Mouse (Mus musculus) urinary bladder, postnatal 0 days (tissue): ENCODE results near the gene Gan. TPM values are rescaled to one million over a fixed set of nuclear protein-coding genes. Genes with fewer than 3 reads are reported as not detected.

Source experiments
- polyA plus RNA-seq: library from polyadenylated mRNA; unstranded; fragments of >200 nt; fragmentation: Nextera tagmentation; extraction: Ambion mirVana; gene quantifications from 2 replicates; pipeline ENCODE4 v1.2.1, GENCODE M21; 2015

Gan gene
- 2.0 and 2.5 TPM in 2 replicates for polyA plus RNA-seq

DNA sequence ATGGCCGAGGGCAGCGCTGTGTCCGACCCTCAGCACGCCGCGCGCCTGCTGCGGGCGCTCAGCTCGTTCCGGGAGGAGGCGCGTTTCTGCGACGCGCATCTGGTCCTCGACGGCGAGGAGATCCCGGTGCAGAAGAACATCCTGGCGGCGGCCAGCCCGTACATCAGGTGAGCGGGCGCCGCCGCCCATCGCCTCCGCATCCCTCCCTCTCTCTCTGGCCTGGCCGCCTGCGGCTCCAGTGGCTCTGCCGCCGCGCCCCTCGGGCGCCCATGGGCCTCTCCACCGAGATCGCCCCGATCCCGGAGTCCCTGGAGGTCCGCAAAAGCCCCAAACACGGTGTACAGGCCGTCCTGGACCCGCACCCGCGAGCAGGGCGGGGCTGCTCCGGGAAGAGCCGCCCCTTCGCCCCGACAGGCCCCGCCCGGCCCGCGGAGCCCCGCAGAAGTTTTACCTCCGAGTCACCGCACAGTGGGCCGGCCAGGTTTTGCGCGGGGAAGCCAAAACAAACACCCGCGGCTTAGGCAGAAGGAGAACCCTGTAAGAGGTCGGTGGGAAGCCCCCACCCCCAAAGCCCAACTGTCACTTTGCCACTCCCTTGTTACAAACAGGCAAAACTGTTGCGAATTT lies at the start of gene Gan:
Gene Gan (plus strand): TSS at position 1 of the 627 bp plus-strand sequence.

DNA sequence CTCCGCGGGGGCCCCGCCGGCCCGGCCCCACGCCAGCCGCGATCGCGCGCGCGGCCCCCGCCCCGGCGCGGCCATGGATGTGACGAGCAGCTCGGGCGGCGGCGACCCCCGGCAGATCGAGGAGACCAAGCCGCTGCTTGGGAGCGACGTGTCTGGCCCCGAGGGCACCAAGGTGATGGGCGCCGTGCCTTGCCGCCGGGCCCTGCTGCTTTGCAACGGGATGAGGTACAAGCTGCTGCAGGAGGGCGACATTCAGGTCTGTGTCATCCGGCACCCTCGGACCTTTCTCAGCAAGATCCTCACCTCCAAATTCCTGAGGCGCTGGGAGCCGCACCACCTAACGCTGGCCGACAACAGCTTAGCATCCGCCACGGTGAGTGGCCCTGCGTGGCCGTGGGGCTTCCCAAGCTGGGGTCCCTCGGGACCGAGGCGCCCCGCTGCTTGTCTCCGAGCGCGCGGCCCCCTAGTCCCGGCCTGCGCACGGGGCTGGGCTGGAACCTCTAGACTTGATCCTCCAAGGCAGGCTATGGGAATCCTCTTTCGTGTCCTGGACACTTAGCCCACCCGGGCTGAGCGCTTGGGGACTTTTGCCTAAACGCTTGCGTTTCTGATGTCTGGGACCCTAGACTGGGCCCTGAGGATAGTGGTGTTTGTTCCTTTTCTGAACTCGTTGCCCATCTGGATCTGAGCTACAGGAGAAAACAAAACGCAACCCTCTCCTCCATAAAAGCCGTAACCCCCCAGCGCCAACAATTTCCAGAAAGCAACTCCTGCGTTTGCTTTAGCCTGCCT lies 99.3 kb downstream of the Gan start, which contains the start of gene Cmip:
Gene Cmip (plus strand): TSS at position 36 of the 792 bp plus-strand sequence.

Other genes starting within 250 kb of the Gan start
- gene Cmc2, start 236.7 kb upstream of the Gan start, polyA plus RNA-seq = 25.7 and 34.0 TPM in 2 replicates
- gene Cenpn, start 236.4 kb upstream of the Gan start, polyA plus RNA-seq = 5.9 and 10.4 TPM in 2 replicates
- gene Atmin, start 214.7 kb upstream of the Gan start, polyA plus RNA-seq = 4.9 and 5.6 TPM in 2 replicates
- gene 1700030J22Rik, start 179.2 kb upstream of the Gan start, polyA plus RNA-seq = 0.39 and 0.47 TPM in 2 replicates
- 90.1 and 90.2 TPM in 2 replicates for gene Gcsh, start 164.6 kb upstream of the Gan start, polyA plus RNA-seq
- gene Pkd1l2, start 75.7 kb upstream of the Gan start, polyA plus RNA-seq = 0.07 and 0.13 TPM in 2 replicates
- 0.98 and 0.99 TPM in 2 replicates for gene Bco1, start 62.3 kb upstream of the Gan start, polyA plus RNA-seq
- gene Cmip, start 98.9 kb downstream of the Gan start, polyA plus RNA-seq = 10.3 and 12.9 TPM in 2 replicates